Mouse (Mus musculus): ENCODE data around the gene Zfp867. TPM values are rescaled to one million over a fixed set of nuclear protein-coding genes. Genes with fewer than 3 reads are reported as not detected.
A peak's percentile ranks its signal among the peaks of the same experiment; 100 is the strongest.

The Zfp867 gene
- polyA plus RNA-seq (2015; fragmentation: Nextera tagmentation; extraction: Ambion mirVana) = 13.8 and 15.4 TPM in 2 replicates

- Histone ChIP-seq H3K4me3 (peak within 1 kb of the TSS; percentile 97), H3K36me3 (replicated peaks) (no peaks in the 10 kb centered on the region), H3K27me3 (replicated peaks) (no peaks in the 10 kb centered on the region), H3K4me2 (peak within 1 kb of the TSS; percentile 83), H3K4me1 (peaks cover 13% of the 10 kb centered on the region), H3K9me3 (no peaks in the 10 kb centered on the region), H3K9ac (peak within 1 kb of the TSS; percentile 93), H3K27ac (peak within 1 kb of the TSS; percentile 86)
- WGBS = under 1% methylated on average over 19 of the region's 19 CpGs
- ATAC-seq (replicated peaks) = peak; percentile 95
Measured at GRCm38 (mm10) chr11:59472326-59472677, at the start of gene Zfp867. Gene Zfp867 (minus strand): TSS chr11:59472474.

GRCm38 (mm10) chr11:59519741-59520495 lies 47.6 kb upstream of the Zfp867 start:
- ATAC-seq (replicated peaks) = no peak
- Histone ChIP-seq H3K4me2 (no peak overlapping the region), H3K36me3 (replicated peaks) (no peaks in the 10 kb centered on the region), H3K4me1 (no peaks in the 10 kb centered on the region), H3K9ac (no peak overlapping the region), H3K27me3 (replicated peaks) (no peaks in the 10 kb centered on the region), H3K4me3 (no peak overlapping the region), H3K27ac (no peak overlapping the region), H3K9me3 (no peaks in the 10 kb centered on the region)
- 75% methylated on average over 6 of the region's 6 CpGs for WGBS

- ATAC-seq (replicated peaks) = no peak
- 68% methylated on average over 10 of the region's 10 CpGs for WGBS
- H3K4me2 ChIP-seq = no peak overlapping the region
- H3K4me3 ChIP-seq = no peak overlapping the region
- no peak overlapping the region for H3K9ac ChIP-seq
- no peaks in the 10 kb centered on the region for H3K9me3 ChIP-seq
- H3K27ac ChIP-seq = no peak overlapping the region
- H3K4me1 ChIP-seq = no peaks in the 10 kb centered on the region
- H3K36me3 ChIP-seq (replicated peaks) = no peaks in the 10 kb centered on the region
- H3K27me3 ChIP-seq (replicated peaks) = no peaks in the 10 kb centered on the region
Measured at GRCm38 (mm10) chr11:59518226-59518625, 46.0 kb upstream of the Zfp867 start.

GRCm38 (mm10) chr11:59517441-59517840 lies 45.2 kb upstream of the Zfp867 start:
- H3K36me3 ChIP-seq (replicated peaks) = no peaks in the 10 kb centered on the region
- 88% methylated on average over 1 of the region's 1 CpGs for WGBS
- no peak for ATAC-seq (replicated peaks)

GRCm38 (mm10) chr11:59514789-59515188 lies 42.5 kb upstream of the Zfp867 start:
- no peaks in the 10 kb centered on the region for H3K27me3 ChIP-seq (replicated peaks)
- H3K36me3 ChIP-seq (replicated peaks) = no peaks in the 10 kb centered on the region
- no peak overlapping the region for H3K27ac ChIP-seq
- no peak overlapping the region for H3K9ac ChIP-seq
- no peak overlapping the region for H3K4me2 ChIP-seq
- ATAC-seq (replicated peaks) = no peak
- whole genome bisulfite sequencing = 70% methylated on average over 3 of the region's 3 CpGs
- H3K9me3 ChIP-seq = no peaks in the 10 kb centered on the region
- H3K4me3 ChIP-seq = no peak overlapping the region
- no peaks in the 10 kb centered on the region for H3K4me1 ChIP-seq

More at GRCm38 (mm10) chr11:59517441-59517840, 45.2 kb upstream of the Zfp867 start:
- no peak overlapping the region for H3K4me2 ChIP-seq
- H3K9me3 ChIP-seq = no peaks in the 10 kb centered on the region
- H3K4me1 ChIP-seq = no peaks in the 10 kb centered on the region
- H3K27ac ChIP-seq = no peak overlapping the region
- no peaks in the 10 kb centered on the region for H3K27me3 ChIP-seq (replicated peaks)
- no peak overlapping the region for H3K4me3 ChIP-seq
- H3K9ac ChIP-seq = no peak overlapping the region

GRCm38 (mm10) chr11:59514381-59514780 lies 42.1 kb upstream of the Zfp867 start:
- no peaks in the 10 kb centered on the region for H3K4me1 ChIP-seq

GRCm38 (mm10) chr11:59513556-59513955 lies 41.3 kb upstream of the Zfp867 start:
- H3K4me3 ChIP-seq = no peak overlapping the region
- WGBS = 84% methylated on average over 3 of the region's 3 CpGs
- no peaks in the 10 kb centered on the region for H3K27me3 ChIP-seq (replicated peaks)
- H3K36me3 ChIP-seq (replicated peaks) = no peaks in the 10 kb centered on the region
- H3K9me3 ChIP-seq = no peaks in the 10 kb centered on the region
- H3K4me2 ChIP-seq = no peak overlapping the region
- H3K4me1 ChIP-seq = no peaks in the 10 kb centered on the region
- no peak for ATAC-seq (replicated peaks)
- H3K27ac ChIP-seq = no peak overlapping the region
- no peak overlapping the region for H3K9ac ChIP-seq

More at GRCm38 (mm10) chr11:59514381-59514780, 42.1 kb upstream of the Zfp867 start:
- H3K9ac ChIP-seq = no peak overlapping the region
- no peaks in the 10 kb centered on the region for H3K36me3 ChIP-seq (replicated peaks)
- H3K27ac ChIP-seq = no peak overlapping the region
- H3K27me3 ChIP-seq (replicated peaks) = no peaks in the 10 kb centered on the region
- WGBS = 67% methylated on average over 6 of the region's 6 CpGs
- H3K4me2 ChIP-seq = no peak overlapping the region
- no peak for ATAC-seq (replicated peaks)
- no peak overlapping the region for H3K4me3 ChIP-seq
- no peaks in the 10 kb centered on the region for H3K9me3 ChIP-seq

- no peak overlapping the region for H3K4me3 ChIP-seq
- no peaks in the 10 kb centered on the region for H3K9me3 ChIP-seq
- H3K9ac ChIP-seq = no peak overlapping the region
- ATAC-seq (replicated peaks) = no peak
- H3K27me3 ChIP-seq (replicated peaks) = no peaks in the 10 kb centered on the region
- H3K27ac ChIP-seq = no peak overlapping the region
- H3K4me1 ChIP-seq = peaks cover 3% of the 10 kb centered on the region
- no peaks in the 10 kb centered on the region for H3K36me3 ChIP-seq (replicated peaks)
- H3K4me2 ChIP-seq = no peak overlapping the region
- WGBS = 91% methylated on average over 10 of the region's 10 CpGs
Measured at GRCm38 (mm10) chr11:59512733-59513132, 40.5 kb upstream of the Zfp867 start.

- Histone ChIP-seq H3K27ac (no peak overlapping the region), H3K4me3 (no peak overlapping the region), H3K4me1 (peaks cover 14% of the 10 kb centered on the region), H3K36me3 (replicated peaks) (no peaks in the 10 kb centered on the region), H3K27me3 (replicated peaks) (no peaks in the 10 kb centered on the region), H3K4me2 (no peak overlapping the region), H3K9me3 (no peaks in the 10 kb centered on the region), H3K9ac (no peak overlapping the region)
- no peak for ATAC-seq (replicated peaks)
- WGBS = 53% methylated on average over 1 of the region's 1 CpGs
Measured at GRCm38 (mm10) chr11:59511558-59511957, 39.3 kb upstream of the Zfp867 start.

- Histone ChIP-seq H3K4me1 (peaks cover 22% of the 10 kb centered on the region), H3K27me3 (replicated peaks) (no peaks in the 10 kb centered on the region), H3K27ac (peak overlapping the region; percentile 88), H3K36me3 (replicated peaks) (peaks cover 13% of the 10 kb centered on the region; the same call in 1 of the 2 replicates), H3K4me2 (peak overlapping the region; percentile 83), H3K4me3 (peak overlapping the region; percentile 51), H3K9ac (peak overlapping the region; percentile 68), H3K9me3 (no peaks in the 10 kb centered on the region)
- WGBS = 0% methylated on average over 14 of the region's 14 CpGs
- peak; percentile 57 for ATAC-seq (replicated peaks)
Measured at GRCm38 (mm10) chr11:59506713-59507074, 34.4 kb upstream of the Zfp867 start.

GRCm38 (mm10) chr11:59505839-59506712 lies 33.8 kb upstream of the Zfp867 start:
- under 1% methylated on average over 57 of the region's 71 CpGs for WGBS
- peak overlapping the region; percentile 51 for H3K4me3 ChIP-seq
- peak; percentile 91 for ATAC-seq (replicated peaks)

GRCm38 (mm10) chr11:59505351-59505838 lies 33.1 kb upstream of the Zfp867 start:
- H3K4me1 ChIP-seq = peaks cover 22% of the 10 kb centered on the region
- no peaks in the 10 kb centered on the region for H3K9me3 ChIP-seq
- peak overlapping the region; percentile 68 for H3K9ac ChIP-seq
- no peaks in the 10 kb centered on the region for H3K27me3 ChIP-seq (replicated peaks)
- H3K27ac ChIP-seq = peak overlapping the region; percentile 88
- H3K4me2 ChIP-seq = peak overlapping the region; percentile 83
- WGBS = under 1% methylated on average over 21 of the region's 21 CpGs
- H3K36me3 ChIP-seq (replicated peaks) = peaks cover 13% of the 10 kb centered on the region; the same call in 1 of the 2 replicates
- peak; percentile 75 for ATAC-seq (replicated peaks)
- H3K4me3 ChIP-seq = peak overlapping the region; percentile 51

More at GRCm38 (mm10) chr11:59505839-59506712, 33.8 kb upstream of the Zfp867 start:
- peaks cover 22% of the 10 kb centered on the region for H3K4me1 ChIP-seq
- H3K9me3 ChIP-seq = no peaks in the 10 kb centered on the region
- H3K27ac ChIP-seq = peak overlapping the region; percentile 88
- H3K9ac ChIP-seq = peak overlapping the region; percentile 68
- peak overlapping the region; percentile 83 for H3K4me2 ChIP-seq
- no peaks in the 10 kb centered on the region for H3K27me3 ChIP-seq (replicated peaks)
- H3K36me3 ChIP-seq (replicated peaks) = peaks cover 13% of the 10 kb centered on the region; the same call in 1 of the 2 replicates
